Mouse (Mus musculus) limb, embryonic 12.5 days (tissue): ENCODE data around the gene Serp2. TPM values are rescaled to one million over a fixed set of nuclear protein-coding genes. Genes with fewer than 3 reads are reported as not detected.

Source experiments
- ATAC-seq: fragments of 200-750 bp; cut with Nextera tagmentation; 2 replicates; pipeline ENCODE4 v1.8.0; 2017; ENCODE audit warnings: low read depth, moderate TSS enrichment; ENCODE audit not compliant: insufficient number of reproducible peaks, insufficient read depth, low FRiP score, low TSS enrichment
- H3K27ac ChIP-seq: fragments of 300-500 bp; sonication (generic); 2 replicates; pipeline ENCODE4 v1.5.1; 2016; ENCODE audit warnings: mild to moderate bottlenecking, moderate library complexity
- H3K27me3 ChIP-seq: fragments of 300-500 bp; sonication (generic); 2 replicates; pipeline ENCODE4 v1.6.1; 2016; ENCODE audit warnings: mild to moderate bottlenecking, moderate library complexity
- H3K36me3 ChIP-seq: fragments of 300-500 bp; sonication (generic); 2 replicates; pipeline ENCODE4 v1.6.1; 2016; ENCODE audit warnings: mild to moderate bottlenecking, moderate library complexity
- H3K4me1 ChIP-seq: fragments of 300-500 bp; sonication (generic); replicated peaks from 2 replicates; pipeline ENCODE4 v1.6.1; 2016
- H3K4me2 ChIP-seq: fragments of 300-500 bp; sonication (generic); 2 replicates; pipeline ENCODE4 v1.6.1; 2016; ENCODE audit warnings: mild to moderate bottlenecking, moderate library complexity
- H3K4me3 ChIP-seq: fragments of 300-500 bp; sonication (generic); replicated peaks from 2 replicates; pipeline ENCODE4 v1.5.1; 2016; ENCODE audit warnings: mild to moderate bottlenecking
- H3K9ac ChIP-seq: fragments of 300-500 bp; sonication (generic); replicated peaks from 2 replicates; pipeline ENCODE4 v1.6.1; 2016; ENCODE audit warnings: mild to moderate bottlenecking, moderate library complexity
- H3K9me3 ChIP-seq: fragments of 300-500 bp; sonication (generic); 2 replicates; pipeline ENCODE4 v1.6.1; 2016; ENCODE audit warnings: mild to moderate bottlenecking, moderate library complexity
- WGBS: fragments of 180-500 bp; shearing (Covaris S2); methylation state at CpG from one replicate; pipeline ENCODE4 v1.1.7; 2016; 5-methylcytosine and 5-hydroxymethylcytosine counted together
- polyA plus RNA-seq: library from polyadenylated mRNA; unstranded; fragments of >200 nt; fragmentation: Nextera tagmentation; extraction: Ambion mirVana; gene quantifications from 2 replicates; pipeline ENCODE4 v1.2.1, GENCODE M21; 2016

Gene Serp2
- polyA plus RNA-seq, 1 experiment from 2014 or later = 15.5 TPM

DNA sequence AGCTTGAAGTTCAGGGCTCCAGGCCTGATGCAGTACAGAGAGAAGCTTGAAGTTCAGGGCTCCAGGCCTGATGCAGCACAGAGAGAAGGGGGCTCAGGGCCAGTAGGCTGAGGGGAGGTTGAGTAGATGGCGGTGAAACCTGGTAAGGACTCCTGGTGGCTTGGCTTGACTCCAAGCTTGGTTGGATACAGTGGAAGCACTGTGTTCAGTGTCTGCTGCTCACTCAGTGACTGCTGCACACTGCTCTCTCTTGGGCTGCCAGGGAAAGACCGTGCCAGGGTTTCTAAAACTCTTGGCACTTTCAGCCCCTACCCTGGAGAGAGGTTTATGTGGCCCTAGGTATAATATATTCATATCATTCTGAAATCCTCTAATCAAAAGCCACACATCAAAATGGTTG lies 67.6 kb downstream of the Serp2 start:
- ATAC-seq = peak; percentile 49; the same call in 1 of the 2 replicates
- 49% methylated on average over 2 of the region's 2 CpGs for WGBS
- no peaks in the 10 kb centered on the region for H3K9me3 ChIP-seq
- no peak overlapping the region for H3K4me3 ChIP-seq
- peak overlapping the region; percentile 91 for H3K27ac ChIP-seq
- no peak overlapping the region for H3K9ac ChIP-seq
- no peak overlapping the region for H3K4me2 ChIP-seq
- H3K36me3 ChIP-seq = 0 out of 2 replicates have a peak, but pooled peaks cover 7% of the 10 kb centered on the region
- H3K27me3 ChIP-seq = no peaks in the 10 kb centered on the region
- H3K4me1 ChIP-seq = peaks cover 24% of the 10 kb centered on the region

DNA sequence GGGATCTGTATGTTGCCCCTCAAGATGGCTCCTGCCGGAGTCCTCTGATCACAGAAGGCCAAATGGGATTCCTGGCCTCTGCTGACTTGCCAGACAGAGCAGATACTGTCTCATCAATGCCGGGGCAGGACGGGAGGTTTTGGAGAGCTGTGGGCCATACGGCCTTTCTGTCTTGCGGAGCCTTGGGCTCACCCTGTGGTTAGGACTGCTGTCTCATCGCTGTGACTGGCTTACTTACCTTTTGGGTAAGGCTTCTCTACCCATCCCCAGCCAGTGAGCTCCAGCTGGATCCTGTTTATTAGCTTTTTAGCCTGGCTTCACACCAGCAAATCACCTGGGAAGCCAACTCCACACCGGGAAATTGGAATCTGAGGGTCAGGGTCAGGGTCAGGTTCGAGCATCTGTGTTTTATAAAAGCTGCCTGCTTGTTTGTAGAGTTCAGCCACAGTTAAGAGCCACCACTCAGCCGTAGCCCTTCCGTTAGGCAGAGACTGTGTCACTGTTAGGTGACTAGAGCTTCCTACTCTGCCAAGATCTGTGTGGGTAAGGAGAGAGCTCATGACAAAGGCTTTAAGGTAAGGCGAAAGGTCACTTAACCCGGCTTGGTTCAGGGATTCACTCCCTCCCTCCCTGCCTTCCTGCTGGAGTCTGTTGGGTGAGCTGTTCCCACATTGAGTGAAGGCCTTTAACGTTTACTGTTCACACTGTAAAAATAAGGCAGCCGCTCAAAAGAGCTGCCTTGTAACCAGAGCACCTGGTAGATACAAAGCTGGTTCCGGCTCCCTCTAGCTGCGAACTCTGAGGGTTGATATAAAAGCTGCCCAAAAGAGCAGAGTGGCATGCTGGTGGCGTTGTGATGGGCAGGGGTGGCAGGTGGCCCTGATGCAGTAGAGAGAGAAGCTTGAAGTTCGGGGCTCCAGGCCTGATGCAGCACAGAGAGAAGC lies 68.3 kb downstream of the Serp2 start:
- WGBS = 30% methylated on average over 18 of the region's 18 CpGs
- 0 out of 2 replicates have a peak overlapping the region, but pooled peaks have one; percentile 23 for H3K9ac ChIP-seq
- 0 out of 2 replicates have a peak, but pooled peaks cover under 1% of the 10 kb centered on the region for H3K36me3 ChIP-seq
- no peaks in the 10 kb centered on the region for H3K27me3 ChIP-seq
- H3K4me2 ChIP-seq = peak overlapping the region; percentile 5; the same call in 1 of the 2 replicates
- no peaks in the 10 kb centered on the region for H3K9me3 ChIP-seq
- peaks cover 24% of the 10 kb centered on the region for H3K4me1 ChIP-seq
- peak; percentile 50 for ATAC-seq
- H3K27ac ChIP-seq = peak overlapping the region; percentile 91
- H3K4me3 ChIP-seq = no peak overlapping the region

DNA sequence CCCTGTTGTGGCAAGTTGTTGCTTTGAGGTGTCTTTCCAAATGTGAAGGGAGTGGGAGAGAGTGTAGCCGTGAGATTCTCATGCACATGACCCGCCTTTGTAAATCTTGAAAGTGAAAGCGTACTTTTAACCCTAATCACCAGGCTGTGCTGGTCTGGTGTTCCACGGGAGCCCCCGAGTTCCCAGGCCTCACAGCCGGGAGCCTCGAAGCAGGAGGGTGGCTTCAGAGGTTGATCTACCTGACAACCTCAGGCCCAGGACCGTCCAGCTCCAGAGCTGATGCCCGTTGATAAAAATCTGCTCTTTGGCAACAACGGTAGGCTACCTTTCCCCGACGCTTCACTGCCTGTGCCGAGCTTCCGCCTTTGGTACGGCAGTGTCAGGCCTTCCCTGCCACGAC lies 69.1 kb downstream of the Serp2 start:
- peaks cover 24% of the 10 kb centered on the region for H3K4me1 ChIP-seq
- no peaks in the 10 kb centered on the region for H3K27me3 ChIP-seq
- no peaks in the 10 kb centered on the region for H3K9me3 ChIP-seq
- 0 out of 2 replicates have a peak overlapping the region, but pooled peaks have one; percentile 23 for H3K9ac ChIP-seq
- no peak for ATAC-seq
- no peak overlapping the region for H3K4me3 ChIP-seq
- H3K36me3 ChIP-seq = no peaks in the 10 kb centered on the region
- H3K27ac ChIP-seq = peak overlapping the region; percentile 91
- whole genome bisulfite sequencing = 76% methylated on average over 16 of the region's 16 CpGs
- 0 out of 2 replicates have a peak overlapping the region, but pooled peaks have one; percentile 5 for H3K4me2 ChIP-seq

DNA sequence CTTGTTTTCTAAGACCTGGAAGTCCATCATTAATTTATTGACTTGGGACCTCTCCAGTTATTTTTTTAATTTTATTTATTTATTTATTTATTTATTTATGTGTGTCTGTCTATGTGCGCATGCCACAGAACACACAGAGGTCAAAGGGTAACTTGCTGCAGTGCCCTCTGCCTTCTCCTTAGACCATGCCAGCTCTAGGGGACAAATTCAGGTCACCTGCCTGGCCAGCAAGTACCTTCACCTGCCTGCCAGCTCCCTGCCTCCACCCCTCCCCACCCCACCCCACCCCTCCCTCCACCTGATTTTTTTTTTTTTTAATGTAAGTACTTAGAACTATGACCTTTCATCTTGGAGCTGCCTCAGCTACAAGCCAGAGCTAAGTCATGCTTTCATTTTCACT lies 73.0 kb downstream of the Serp2 start:
- H3K36me3 ChIP-seq = no peaks in the 10 kb centered on the region
- no peak overlapping the region for H3K9ac ChIP-seq
- no peak for ATAC-seq
- WGBS = 93% methylated on average over 1 of the region's 1 CpGs
- H3K27me3 ChIP-seq = no peaks in the 10 kb centered on the region
- peaks cover 18% of the 10 kb centered on the region for H3K4me1 ChIP-seq
- H3K4me2 ChIP-seq = no peak overlapping the region
- no peak overlapping the region for H3K27ac ChIP-seq
- H3K9me3 ChIP-seq = no peaks in the 10 kb centered on the region
- H3K4me3 ChIP-seq = no peak overlapping the region

Other genes with a start within 250 kb of the Serp2 start
- gene Tsc22d1, start 141.9 kb downstream of the Serp2 start, polyA plus RNA-seq = 492 and 610 TPM in 2 replicates